Mouse (Mus musculus) lung, adult 2 months (tissue): ENCODE measurements around the gene Xaf1. TPM values are rescaled to one million over a fixed set of nuclear protein-coding genes. Genes with fewer than 3 reads are reported as not detected.

ENCODE experiments used
- DNase-seq: peaks from one replicate; pipeline ENCODE4 v3.0.0; 2022
- H3K4me1 ChIP-seq: fragments of 200-500 bp; 2 replicates; pipeline ENCODE4 v1.6.1; 2011; ENCODE audit warnings: low read length; ENCODE audit not compliant: control insufficient read depth, insufficient read depth
- H3K4me3 ChIP-seq: fragments of 200-500 bp; replicated peaks from 2 replicates; pipeline ENCODE3; 2011; ENCODE audit warnings: low read depth, mild to moderate bottlenecking, control low read depth, low read length; ENCODE audit errors: extremely low read depth
- CTCF ChIP-seq: fragments of 200-500 bp; IDR thresholded peaks from 2 replicates; pipeline ENCODE4 v1.5.1; 2011; ENCODE audit warnings: mild to moderate bottlenecking, low read length, control low read depth; ENCODE audit not compliant: insufficient read depth
- POLR2A ChIP-seq: fragments of 200-500 bp; IDR thresholded peaks from 2 replicates; pipeline ENCODE4 v1.6.1; 2011; ENCODE audit warnings: low read depth, mild to moderate bottlenecking, control low read depth, low read length, borderline replicate concordance; ENCODE audit errors: extremely low read depth
- WGBS: fragments of 180-500 bp; shearing (Covaris S2); methylation state at CpG from one replicate; pipeline ENCODE4 v1.1.7; 2018; 5-methylcytosine and 5-hydroxymethylcytosine counted together
- polyA plus RNA-seq: library from polyadenylated mRNA; depleted of rRNA; stranded (reverse); fragments of >200 nt; gene quantifications from 2 replicates; pipeline ENCODE4 v1.2.3, GENCODE M21; 2012; rRNA removed

The Xaf1 gene
- 28.2 and 55.3 TPM in 2 replicates for polyA plus RNA-seq

GRCm38 (mm10) chr11:72301334-72301733, at the start of gene Xaf1:
Gene Xaf1 (plus strand): TSS chr11:72301629.
- peaks cover 15% of the 10 kb centered on the region for H3K4me1 ChIP-seq
- TF ChIP-seq POLR2A, result peak; percentile 66; the same call in 1 of the 2 replicates
- TF ChIP-seq CTCF, result no peak
- DNase-seq, result peak; percentile 56
- under 1% methylated on average over 6 of the region's 6 CpGs for WGBS
- peak within 1 kb of the TSS; percentile 79 for H3K4me3 ChIP-seq

DNA sequence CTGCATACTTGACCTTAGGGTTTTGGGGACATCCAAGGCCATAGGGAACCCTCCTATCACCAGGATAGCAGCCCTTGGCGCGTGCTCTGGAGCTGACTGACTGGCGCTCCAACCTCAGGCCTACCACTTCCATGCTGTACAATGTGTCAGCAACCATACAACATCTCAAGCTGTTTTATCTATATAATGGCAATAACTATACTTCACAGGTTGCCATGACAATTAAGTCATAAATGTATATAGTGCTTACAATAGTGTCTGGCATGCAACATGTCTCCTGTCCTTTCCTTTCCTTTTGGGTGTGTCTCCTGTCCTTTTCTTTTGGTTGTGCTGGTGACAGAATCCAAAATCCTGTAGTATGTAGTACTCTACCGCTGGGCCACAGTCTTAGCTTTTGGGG, 45.8 kb upstream of the Xaf1 start:
- 95% methylated on average over 4 of the region's 4 CpGs for WGBS
- TF ChIP-seq CTCF (no peak), POLR2A (no peak)
- DNase-seq, result no peak
- Histone ChIP-seq H3K4me3 (no peak overlapping the region), H3K4me1 (no peaks in the 10 kb centered on the region)

- WGBS, result 68% methylated on average over 2 of the region's 2 CpGs
- DNase-seq, result no peak
- TF ChIP-seq CTCF (no peak), POLR2A (no peak)
- no peak overlapping the region for H3K4me3 ChIP-seq
- H3K4me1 ChIP-seq, result no peaks in the 10 kb centered on the region
These were observed 45.0 kb upstream of the Xaf1 start for GRCm38 (mm10) chr11:72256441-72256840.

GRCm38 (mm10) chr11:72265483-72265882, 35.9 kb upstream of the Xaf1 start:
- WGBS, result 8% methylated on average over 11 of the region's 11 CpGs
- no peak for TF ChIP-seq CTCF
- TF ChIP-seq POLR2A, result no peak
- no peak for DNase-seq
- Histone ChIP-seq H3K4me3 (no peak overlapping the region), H3K4me1 (peaks cover 6% of the 10 kb centered on the region)

DNA sequence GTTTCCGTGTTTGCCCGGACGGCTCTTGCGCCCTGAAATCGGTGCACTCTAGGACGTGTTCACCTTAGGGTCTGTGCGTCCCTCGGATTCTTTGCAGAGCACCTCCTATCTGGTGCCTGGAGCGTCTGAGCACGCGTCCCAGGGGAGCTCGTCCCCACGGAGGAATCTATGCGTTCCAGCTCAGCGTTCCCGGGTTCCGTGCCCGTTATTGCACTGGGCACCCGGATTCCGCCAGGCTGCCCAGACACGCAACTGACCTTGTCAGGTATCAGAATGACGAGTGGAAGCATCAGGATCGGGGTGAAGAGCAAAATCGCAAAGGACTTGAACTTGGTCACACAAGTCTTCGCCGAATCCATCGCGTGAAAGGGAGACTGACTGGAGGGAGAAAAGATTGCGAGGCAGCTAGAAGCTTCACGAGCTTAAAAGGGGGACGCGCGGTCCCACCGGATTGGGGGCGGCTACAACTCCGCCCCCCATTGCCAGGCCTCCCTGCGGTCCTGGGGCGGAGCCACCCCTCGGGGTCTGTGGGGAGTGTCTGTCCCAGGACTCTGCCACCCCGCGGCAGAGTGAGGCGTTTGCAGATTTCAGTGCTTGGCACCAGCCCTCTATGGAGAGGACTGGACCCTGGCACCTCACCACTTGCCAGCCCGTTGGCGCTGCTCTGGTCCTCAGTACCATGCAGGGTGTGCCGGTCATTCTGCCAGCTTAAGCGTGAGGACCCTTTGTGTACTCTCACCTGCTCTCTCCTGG, 35.0 kb upstream of the Xaf1 start:
- DNase-seq, result peak; percentile 18
- TF ChIP-seq POLR2A (no peak), CTCF (no peak)
- peak overlapping the region; percentile 45 for H3K4me3 ChIP-seq
- H3K4me1 ChIP-seq, result peaks cover 6% of the 10 kb centered on the region
- WGBS, result 2% methylated on average over 46 of the region's 46 CpGs

GRCm38 (mm10) chr11:72266960-72267560, 34.4 kb upstream of the Xaf1 start, which contains the start of gene Slc13a5:
Gene Slc13a5 (minus strand): TSS chr11:72267222.
- 3% methylated on average over 36 of the region's 36 CpGs for WGBS
- TF ChIP-seq POLR2A (no peak), CTCF (no peak)
- no peak for DNase-seq

DNA sequence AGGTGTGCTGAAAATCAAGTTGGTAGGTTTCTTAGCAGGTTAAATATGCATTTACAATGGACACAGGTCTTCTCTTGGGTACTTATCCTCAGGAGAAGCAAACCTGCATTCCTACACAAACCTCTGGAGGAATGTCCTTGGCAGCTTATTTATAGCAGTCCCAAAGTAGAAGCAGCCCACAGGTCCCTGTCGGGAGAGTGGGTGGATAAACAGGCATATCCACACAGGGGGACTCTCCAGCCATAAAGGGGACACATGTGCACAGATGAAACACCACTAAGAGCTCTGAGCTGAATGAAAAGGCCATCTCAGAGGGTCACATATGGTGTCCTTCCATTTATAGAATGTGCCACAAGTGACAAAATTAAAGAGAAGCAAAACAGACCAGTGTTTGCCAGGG, 29.7 kb upstream of the Xaf1 start:
- Histone ChIP-seq H3K4me3 (no peak overlapping the region), H3K4me1 (peaks cover under 1% of the 10 kb centered on the region; the same call in 1 of the 2 replicates)
- no peak for TF ChIP-seq CTCF
- TF ChIP-seq POLR2A, result no peak
- no peak for DNase-seq
- 38% methylated on average over 1 of the region's 1 CpGs for WGBS

More at GRCm38 (mm10) chr11:72266960-72267560, 34.4 kb upstream of the Xaf1 start, which contains the start of gene Slc13a5:
- Histone ChIP-seq H3K4me3 (peak within 1 kb of the TSS; percentile 45), H3K4me1 (peaks cover 6% of the 10 kb centered on the region)

DNA sequence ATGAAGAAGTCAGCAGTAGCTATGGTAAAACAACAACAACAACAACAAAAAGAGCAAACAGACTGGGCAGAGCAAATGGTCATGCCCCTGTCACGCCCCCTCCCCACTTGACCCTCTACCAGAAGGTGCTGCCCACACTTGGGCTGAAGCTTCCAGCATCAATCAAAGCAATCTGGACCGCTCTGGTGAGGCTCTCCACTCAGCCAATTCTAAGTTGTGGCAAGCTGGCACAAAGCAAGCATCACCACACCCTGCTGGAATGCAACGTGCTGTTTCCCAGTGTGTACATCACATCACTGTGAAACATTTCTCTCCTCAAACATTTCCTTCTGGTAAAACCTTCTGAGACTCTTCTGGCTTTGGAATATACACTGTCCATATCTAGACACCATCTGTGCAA, 28.1 kb upstream of the Xaf1 start:
- no peak overlapping the region for H3K4me3 ChIP-seq
- WGBS, result 45% methylated on average over 3 of the region's 3 CpGs
- TF ChIP-seq POLR2A (no peak), CTCF (no peak)
- DNase-seq, result no peak
- no peaks in the 10 kb centered on the region for H3K4me1 ChIP-seq

- 59% methylated on average over 5 of the region's 5 CpGs for WGBS
- TF ChIP-seq CTCF (no peak), POLR2A (no peak)
These were observed 20.1 kb upstream of the Xaf1 start for GRCm38 (mm10) chr11:72281143-72281851.

More at GRCm38 (mm10) chr11:72281143-72281851, 20.1 kb upstream of the Xaf1 start:
- no peak overlapping the region for H3K4me3 ChIP-seq
- H3K4me1 ChIP-seq, result no peaks in the 10 kb centered on the region
- no peak for DNase-seq
